Mouse (Mus musculus): ENCODE measurements around the gene Dcst1.
A peak's percentile ranks its signal among the peaks of the same experiment; 100 is the strongest.

Dcst1 gene

DNA sequence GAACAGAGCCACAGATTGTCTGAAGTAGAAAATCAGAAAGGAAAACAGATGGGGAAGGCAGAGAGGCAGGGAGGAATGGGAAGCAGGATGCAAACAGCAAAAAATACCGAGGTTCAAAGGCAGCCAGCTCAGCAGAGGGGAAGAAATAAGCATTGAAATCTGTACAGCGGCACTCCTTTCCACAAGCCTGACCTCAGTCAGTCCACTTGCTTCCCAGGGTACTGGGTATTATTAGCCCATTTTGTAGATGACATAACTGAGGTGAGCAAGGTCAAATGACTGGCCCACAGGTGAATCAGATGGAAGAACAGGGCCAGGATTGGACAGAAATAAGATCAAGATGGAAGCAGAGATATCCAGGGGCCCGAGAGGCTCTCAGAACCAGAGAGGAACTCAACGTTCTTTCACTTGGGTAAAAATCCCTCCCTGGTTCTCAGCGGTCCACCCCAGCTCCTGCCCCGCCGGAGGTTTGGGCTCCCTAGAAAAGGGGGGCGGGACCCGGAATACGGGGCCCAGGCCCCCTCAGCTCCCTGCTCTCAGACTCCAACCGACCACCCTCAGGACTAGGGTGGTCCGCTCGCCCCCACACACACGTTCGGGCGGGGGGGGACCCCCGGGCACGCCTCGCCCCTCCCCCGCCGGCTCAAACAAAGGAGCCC, 27.9 kb downstream of the Dcst1 start:
- DNase-seq (ENCODE audit: extremely low read depth, low read depth) = no peak

DNA sequence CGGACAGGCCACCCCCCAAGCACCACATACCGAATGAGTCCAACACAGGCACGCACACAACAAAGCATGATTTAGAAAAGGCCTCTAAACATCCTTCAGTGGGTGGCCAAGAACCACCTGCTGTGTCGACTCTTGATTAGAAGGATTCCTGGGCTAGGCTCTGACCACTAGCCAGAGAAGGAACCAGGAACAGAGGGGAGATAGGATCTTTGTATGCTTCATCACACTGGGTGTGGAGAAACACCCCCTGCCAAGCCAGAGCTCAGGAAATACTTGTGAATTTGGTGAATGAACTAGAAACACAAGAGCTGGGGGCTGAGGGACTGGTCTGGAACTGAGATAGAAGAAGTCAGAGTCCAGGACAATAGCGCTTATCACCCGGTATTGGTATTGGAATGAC, 28.5 kb downstream of the Dcst1 start:
- no peak for DNase-seq (ENCODE audit: extremely low read depth, low read depth)

DNA sequence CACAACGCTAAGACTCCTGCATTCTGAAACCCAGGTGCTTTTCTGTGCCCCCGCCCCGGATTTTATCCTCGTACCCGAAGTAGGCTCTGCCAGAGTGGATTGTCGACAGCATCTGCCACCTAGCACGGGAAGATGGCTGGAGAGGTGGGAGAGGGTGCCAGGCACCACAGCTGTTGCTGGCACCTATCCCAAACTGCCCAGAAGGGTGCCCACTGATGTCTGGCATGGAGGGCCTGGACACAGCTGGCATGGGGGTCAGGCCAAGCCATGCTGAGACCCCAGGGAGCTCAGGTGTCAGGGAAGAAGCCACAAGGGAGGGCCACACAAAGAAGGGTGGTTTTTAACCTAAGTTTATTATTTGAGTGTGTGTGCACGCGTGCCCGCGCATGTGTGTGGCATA, 32.0 kb downstream of the Dcst1 start:
- no peak for DNase-seq (ENCODE audit: extremely low read depth, low read depth)

DNA sequence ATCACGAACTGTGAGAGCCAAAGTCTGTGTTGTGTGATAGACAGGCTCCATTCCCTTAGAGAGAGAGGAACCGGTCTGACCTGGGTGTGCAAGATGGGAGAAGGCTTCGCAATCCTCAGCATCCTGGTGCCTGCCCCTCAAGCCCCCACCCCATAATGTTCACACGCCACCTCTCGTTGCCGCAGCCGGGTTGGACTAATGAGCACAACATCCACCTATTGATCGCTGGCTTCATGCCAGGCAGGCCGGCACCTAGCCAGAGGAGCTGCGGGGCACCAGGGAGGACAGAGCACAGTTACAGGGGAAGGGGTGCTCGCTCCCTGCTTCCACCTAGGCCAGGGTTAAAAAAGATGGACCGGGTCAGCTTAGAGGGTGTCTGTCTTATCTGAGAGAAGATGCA, 32.6 kb downstream of the Dcst1 start:
- DNase-seq (ENCODE audit: extremely low read depth, low read depth) = no peak

DNA sequence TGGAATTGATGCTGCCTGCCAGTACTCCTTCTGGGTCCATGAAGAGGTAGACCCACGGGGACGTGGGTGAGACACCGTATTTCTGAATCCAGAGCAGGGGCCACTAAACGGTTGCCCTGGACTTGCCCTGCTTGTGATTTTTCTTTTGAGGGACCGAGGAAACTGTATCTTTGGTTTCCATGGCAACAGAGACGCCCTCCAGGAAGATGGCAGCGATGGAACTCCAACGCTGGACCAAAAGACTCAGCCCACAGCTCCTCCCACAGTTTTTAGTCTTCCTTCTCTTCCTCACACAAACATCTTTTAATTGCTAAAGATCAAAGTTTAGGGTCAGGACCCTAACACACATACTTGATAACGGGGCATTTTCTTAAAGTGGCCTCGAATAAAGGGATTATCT, 33.0 kb downstream of the Dcst1 start:
- no peak for DNase-seq (ENCODE audit: extremely low read depth, low read depth)

DNA sequence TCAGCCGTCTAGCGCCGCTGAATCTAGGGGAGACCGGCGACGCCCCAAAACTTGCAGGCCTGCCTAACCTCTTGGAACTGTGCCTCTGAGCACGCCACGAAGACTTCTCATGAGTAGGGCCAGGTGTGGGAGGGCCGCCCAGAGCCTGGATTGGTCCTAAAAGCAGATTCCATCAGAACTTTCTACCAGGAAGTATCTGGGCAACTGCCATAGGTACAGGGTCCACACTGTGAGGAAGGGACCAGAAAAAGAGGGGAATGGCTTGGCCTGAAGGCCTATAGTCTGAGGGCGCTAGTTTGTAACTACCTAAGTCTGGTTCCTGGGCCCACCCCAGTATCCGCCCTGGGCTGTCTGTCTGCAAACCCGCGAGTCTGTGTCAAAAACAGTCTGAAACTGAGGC, 33.5 kb downstream of the Dcst1 start:
- no peak for DNase-seq (ENCODE audit: extremely low read depth, low read depth)

DNA sequence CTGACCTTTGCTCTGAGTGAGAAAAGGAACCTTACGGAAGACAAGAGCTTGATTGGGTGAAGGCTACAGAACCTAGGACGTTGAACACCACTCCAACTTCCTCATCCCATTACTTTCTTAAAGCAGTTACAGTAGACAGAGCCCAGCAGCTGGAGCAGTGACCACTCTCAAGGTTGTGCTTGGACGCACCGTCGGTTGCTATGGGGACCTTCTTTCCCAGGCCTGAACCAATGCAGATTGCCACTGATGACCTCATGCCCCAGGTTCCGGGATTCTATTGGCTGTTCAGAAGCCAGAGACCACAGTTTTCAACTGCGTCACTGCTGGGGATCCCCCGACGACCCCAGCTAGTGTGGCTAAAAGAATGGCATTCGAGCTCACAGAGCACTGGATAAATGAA, 34.1 kb downstream of the Dcst1 start:
- no peak for DNase-seq (ENCODE audit: extremely low read depth, low read depth)

DNA sequence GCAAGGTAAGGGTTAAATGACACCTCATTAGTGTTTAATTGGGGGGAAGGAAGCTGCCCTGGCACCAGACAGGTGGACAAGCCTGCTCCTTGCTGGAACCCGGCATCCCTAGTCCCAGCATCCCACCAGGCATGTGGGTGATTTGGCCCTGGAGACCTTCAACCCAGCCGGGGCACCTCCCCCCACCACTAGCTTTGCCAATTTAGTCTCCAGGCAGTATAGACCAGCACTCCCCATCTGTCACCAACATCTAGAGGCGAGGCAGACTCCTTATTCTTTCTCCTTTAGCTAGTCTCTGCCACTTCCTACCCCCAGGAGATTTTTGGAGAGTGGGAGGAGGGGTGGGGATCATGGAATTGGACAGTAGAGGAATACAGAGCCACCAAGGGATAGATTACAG, 34.7 kb downstream of the Dcst1 start:
- DNase-seq (ENCODE audit: extremely low read depth, low read depth) = no peak

DNA sequence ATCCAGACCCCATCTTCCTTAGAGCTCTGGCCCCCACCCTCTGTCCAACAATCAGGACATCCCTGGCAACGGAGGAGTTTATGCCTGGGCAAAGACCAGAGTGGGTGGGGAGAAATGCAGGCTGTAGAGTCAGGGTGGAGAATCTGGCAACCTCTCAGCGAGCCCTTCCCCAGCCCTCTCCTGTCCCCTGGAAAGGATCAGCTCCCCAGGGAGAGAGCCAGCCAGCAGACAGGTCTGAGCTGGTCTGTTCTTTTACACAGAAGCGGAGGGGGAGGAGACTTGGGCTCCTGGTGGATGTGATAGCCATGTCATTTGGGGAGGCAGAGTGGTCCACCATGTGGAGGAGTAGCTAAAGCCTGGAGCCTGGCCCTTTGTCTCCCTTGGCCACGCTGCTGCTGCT, 36.4 kb downstream of the Dcst1 start:
- no peak for DNase-seq (ENCODE audit: extremely low read depth, low read depth)

DNA sequence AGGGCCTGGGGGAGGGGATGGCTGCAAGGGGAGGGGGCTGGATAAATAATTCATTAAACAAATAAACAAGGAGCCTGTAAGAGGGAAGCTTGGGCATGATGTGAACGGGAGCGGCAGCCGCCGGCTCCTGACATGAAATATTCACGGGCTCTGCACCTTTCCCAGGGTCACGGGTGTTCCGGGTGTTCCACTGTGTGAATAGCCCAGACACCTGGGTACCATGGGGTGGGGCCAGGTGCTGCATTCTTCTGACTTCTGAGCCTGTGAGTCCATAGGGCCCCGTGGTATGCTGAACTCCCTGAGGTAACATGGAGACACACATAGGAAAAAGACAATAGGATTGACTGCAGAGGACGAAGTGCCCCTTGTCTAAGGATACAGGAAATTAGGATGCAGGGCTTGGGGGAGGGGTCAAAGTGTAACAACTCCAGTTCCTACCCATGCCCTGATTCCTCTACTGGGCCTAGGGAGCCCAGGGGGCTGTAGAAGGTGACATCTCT, 37.6 kb downstream of the Dcst1 start:
- DNase-seq (ENCODE audit: extremely low read depth, low read depth) = no peak

DNA sequence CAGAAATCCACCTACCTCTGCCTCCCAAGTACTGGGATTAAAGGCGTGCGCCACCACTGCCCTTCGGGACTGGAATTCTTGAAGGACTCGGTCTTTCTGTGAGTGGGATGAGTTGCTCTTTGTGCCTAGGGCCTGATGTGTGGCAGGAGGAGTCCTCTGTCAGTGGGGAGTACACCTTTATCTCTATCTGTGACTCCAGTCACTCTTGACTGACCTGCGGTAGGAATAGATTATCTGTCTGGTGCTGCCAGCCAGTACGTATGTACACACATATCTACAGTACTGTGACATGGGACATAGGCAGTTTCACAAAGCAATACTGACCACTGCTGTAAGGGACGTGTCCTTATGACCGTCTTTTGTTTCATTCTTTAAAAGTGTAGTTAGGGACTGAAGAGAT, 39.2 kb downstream of the Dcst1 start:
- no peak for DNase-seq (ENCODE audit: extremely low read depth, low read depth)

DNA sequence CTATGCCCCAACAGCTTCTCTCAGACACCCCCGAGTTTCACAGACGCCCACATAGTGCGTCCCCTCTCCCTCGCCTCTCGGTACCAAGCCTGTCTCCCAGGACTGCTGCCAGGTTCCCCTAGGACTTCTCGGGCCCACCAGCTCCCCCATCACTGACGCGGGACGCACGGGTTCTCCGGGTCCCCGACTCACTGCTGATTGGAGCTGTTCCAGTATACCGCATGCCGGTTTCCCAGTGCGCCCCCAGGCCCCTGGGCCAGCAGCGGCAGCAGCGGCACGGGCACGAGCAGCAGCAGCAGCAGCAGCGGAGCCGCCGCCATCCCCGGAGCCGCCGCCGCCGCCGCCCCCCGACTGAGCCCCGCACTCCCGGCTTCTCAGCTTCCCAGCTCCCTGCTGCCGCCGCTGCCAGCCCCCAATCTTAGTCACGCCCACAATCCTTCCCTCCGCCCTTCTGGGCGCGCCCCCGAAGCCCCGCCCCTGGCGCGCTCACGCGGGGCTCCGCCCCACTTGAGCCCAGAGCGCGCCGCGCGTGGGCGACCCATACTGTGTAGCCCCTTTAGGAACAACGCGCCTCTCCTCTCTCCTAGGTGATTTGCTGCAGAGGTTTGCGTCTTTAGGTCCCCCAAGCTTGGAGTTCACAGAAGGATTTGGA, 42.4 kb downstream of the Dcst1 start, which contains the start of gene Efna3:
Gene Efna3, minus strand, starts transcription at position 452 of the 652 bp plus-strand sequence.
- DNase-seq (ENCODE audit: extremely low read depth, low read depth) = no peak

DNA sequence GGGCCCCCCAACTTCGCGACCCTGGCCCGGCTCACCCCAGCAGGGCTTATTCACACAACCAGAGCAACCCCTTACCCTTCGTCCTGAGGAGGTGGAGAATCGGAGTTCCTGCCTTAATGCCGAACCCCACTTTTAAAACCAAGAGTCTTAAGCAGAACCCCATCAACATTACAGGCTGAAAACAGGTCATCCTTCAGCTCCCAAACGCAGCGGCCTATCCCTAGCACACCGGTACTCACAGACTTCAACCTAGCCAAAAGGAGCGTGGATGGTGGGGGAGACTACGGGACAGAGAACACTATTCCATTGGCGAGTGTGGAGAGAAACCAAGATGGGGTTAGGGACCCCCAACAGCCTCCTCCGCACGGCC, 42.9 kb downstream of the Dcst1 start:
- no peak for DNase-seq (ENCODE audit: extremely low read depth, low read depth)

DNA sequence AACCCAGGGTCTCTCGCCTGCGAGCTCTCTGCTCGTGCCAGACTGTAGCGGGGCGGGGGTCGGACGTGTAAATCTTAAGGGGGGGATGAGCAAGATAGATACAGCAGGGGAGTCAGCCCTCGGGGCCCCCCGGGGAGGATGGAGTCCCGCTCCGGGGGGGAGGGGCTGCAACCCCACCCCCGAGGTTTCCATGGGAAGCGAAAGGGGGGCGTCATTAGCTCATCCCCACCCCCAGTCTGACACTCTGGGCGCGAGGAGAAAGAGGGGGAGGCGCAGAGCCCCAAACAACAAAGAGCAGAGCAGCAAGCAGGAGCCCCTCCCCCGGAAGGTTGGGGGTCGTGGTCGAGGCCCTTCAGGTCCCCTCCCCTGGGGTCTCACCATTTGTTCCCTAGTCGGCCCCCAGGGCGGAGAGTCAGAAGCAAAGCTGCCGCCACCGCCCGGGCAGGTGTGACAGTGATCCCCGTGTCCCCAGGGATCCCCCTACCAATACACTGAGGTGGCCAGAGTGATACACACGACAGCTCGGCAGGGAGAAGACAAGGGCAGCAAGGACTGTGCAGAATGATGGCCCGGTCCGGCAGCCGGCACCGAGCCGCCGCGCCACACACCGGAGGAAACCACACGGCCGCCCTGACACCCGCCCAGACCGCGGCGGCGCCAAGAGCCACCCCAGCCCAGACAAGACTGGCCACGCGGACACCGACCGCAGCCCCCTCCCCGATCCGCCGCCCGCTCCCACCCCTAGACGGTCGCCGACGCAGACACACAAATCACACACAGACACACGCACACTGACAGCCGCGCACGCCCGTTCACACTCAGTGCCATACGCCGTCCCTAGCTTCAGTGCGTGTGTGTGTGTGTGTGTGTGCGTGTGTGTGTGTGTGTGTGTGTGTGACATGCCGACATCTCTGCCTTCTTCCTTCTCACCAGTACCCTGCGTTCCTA, 43.6 kb downstream of the Dcst1 start:
- DNase-seq (ENCODE audit: extremely low read depth, low read depth) = no peak

DNA sequence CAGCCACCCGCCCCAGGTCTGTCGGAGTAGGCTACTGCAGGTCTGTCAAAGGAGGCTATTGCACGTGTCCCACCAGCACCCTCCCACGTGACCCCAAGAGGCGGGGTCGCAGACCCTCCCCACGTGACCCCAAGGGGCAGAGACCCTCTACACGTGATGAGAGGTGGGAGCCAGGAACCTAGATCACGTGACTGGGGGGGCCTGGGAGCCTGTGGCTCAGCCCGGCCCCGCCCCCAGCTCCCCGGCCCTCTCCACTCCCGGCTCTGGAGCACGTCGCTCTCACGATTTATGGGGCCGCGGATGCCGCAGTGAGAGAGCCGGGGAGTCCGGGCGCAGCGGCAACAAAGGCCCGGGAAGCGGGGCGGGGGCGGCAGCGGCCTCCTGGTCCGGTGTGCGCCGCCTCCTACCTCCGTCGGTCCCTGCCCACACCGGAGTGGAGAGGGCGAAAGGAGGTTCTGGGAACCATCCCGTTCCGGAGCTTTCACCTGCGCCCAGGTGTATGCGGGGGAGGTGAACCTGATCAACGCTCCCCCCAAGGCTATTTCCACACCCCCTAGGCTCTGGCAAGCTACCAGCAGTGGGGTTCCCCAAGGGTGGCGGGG, 44.4 kb downstream of the Dcst1 start:
- DNase-seq (ENCODE audit: extremely low read depth, low read depth) = no peak

DNA sequence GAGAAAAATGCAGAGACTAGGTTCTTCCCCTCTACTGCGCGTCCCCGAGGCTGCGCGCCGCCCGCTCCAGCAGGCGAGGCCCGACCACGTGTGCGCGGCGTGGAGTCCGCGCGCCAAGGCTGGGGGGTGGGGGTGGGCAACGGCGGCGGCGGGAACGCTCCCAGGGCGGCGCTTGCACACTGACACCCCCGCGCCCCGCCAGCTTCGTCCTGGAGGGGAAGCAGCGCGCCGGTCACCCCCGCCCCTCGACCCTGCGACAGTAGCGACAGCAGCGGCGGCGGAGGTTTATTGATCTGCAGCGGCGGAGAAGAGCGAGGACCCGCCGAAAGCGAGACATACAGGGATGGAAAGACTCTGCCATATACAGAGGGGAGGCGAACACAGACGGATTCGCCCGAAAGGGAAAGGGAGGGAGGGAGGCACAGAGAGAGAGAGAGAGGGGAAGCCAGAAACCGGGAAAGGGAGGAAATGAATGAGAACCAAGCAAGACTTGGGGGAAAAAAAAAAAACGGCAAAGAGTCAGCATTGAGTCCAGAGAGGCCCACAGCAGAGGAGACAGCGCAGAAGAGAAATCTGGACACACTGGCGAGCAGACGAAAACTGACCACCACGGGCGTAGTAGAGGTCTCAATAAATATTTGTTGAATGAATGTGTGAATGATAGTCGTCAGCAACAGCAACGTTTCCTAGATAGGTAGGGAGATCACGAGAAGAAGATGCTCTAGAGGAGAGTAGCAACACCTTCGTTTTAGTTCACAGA, 45.3 kb downstream of the Dcst1 start:
- DNase-seq (ENCODE audit: extremely low read depth, low read depth) = no peak

DNA sequence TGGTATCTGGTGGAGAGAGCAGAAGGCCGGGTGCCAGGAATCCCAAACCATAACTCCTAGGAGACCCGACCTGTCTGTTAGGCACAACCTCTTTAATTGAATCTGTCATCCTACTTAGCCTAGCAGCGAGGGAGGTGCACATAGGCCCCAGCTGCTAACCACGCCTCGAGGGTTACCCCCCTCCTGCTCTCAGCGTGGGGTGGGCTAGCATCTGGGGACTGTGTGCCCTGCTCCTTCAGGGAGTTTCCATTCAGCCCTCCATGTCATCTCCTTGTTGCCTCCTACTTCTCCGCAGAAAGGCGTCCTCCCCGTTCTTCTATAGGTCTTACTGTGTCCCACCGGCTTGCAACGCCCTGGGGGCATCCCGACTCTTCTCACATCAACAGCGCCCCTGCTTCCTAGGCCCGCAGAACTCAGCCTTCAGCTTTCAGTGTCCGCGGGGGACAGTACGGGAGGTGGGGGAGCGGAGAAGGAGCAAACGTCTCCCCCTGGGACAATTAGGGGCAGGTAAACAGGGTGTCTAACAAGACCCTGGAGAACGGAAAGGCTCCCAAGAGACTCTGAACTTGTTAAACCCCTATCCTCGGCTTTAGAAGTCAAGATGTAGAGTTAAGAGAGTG, 46.0 kb downstream of the Dcst1 start:
- DNase-seq (ENCODE audit: extremely low read depth, low read depth) = no peak

DNA sequence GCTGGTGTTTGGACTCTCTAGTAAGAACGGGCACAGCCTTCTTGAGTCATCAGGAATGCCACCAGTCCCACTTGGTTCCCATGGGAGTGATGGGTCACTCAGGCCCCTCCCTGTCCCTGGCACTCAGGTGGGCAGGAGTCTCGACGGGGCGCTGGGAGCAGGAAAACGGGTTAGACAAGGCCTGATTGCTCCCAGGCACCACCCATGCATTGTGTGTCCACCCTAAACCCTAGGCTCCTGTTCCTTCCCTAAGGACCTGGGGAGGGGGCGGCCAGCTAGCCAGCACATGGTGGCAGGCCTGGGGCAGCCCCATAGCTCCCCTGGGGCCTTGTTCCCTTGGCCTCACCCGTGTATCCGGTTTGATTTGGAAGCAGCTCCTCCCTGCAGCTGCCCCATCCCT, 46.7 kb downstream of the Dcst1 start:
- no peak for DNase-seq (ENCODE audit: extremely low read depth, low read depth)

DNA sequence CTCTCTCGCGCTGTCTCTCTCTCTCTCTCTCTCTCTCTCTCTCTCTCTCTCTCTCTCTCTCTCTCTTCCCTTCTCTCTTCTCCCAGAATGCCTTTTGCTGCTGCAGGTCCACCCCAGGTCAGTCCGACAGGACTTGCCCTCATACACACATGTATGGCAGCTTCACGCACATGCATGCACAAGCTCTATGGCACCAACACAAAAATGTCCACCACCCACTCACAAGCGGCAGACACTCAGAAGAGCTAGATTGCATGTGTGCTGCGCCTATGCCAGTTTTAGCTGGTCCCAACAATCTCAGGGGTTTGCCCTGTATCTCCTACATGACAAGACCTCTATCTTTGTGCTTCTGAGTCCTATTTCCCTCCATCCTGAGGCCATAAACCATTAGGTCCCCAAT, 47.8 kb downstream of the Dcst1 start:
- no peak for DNase-seq (ENCODE audit: extremely low read depth, low read depth)

DNA sequence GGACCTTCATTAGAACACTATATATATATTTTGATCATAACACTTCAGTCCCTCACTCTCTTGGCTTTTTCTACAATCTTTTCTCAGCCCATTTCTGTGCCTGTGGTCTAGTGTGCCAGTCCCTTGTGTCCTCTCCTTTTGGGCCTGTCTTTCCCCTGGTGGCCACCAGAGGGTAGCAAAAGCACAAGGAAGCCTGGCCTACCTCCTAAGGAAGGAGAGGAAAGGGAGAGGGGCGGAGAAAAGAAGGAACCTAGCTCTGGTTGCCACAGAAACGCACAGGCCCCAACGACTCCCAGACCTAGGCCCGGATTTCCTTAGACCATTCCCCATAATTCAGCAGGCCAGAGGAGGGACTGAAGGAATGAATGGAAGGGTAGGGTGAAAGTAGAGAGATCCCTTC, 48.2 kb downstream of the Dcst1 start:
- peak; percentile 68 for DNase-seq (ENCODE audit: extremely low read depth, low read depth)

All from MEL-GATA-1-ER (cell line).